Mouse (Mus musculus): ENCODE data around the gene Ncl.

The Ncl gene

GRCm38 (mm10) chr1:86310536-86311310 lies 48.5 kb downstream of the Ncl start:
- no peak for DNase-seq

- no peak for DNase-seq
Observed at GRCm38 (mm10) chr1:86309270-86309833, 49.8 kb downstream of the Ncl start.

GRCm38 (mm10) chr1:86307871-86308641 lies 51.1 kb downstream of the Ncl start:
- no peak for DNase-seq

GRCm38 (mm10) chr1:86307177-86307762 lies 51.9 kb downstream of the Ncl start:
- peak; percentile 59 for DNase-seq

GRCm38 (mm10) chr1:86306686-86307085 lies 52.5 kb downstream of the Ncl start:
- peak; percentile 49 for DNase-seq

- DNase-seq, result peak; percentile 18
Observed at GRCm38 (mm10) chr1:86303873-86304250, 55.3 kb downstream of the Ncl start.

- peak; percentile 66 for DNase-seq
Observed at GRCm38 (mm10) chr1:86303063-86303872, 55.9 kb downstream of the Ncl start.

GRCm38 (mm10) chr1:86302532-86302931 lies 56.7 kb downstream of the Ncl start, which contains the start of gene B3gnt7:
Gene B3gnt7, plus strand, starts transcription at chr1:86302832.
- peak; percentile 2 for DNase-seq

GRCm38 (mm10) chr1:86301221-86302091 lies 57.7 kb downstream of the Ncl start:
- no peak for DNase-seq

- no peak for DNase-seq
Observed at GRCm38 (mm10) chr1:86300731-86301130, 58.5 kb downstream of the Ncl start.

- DNase-seq, result no peak
Observed at GRCm38 (mm10) chr1:86300093-86300492, 59.1 kb downstream of the Ncl start.
